Mouse (Mus musculus) ovary, postnatal 14 days (tissue): ENCODE results near the gene Kcnj6.

ENCODE experiments used
- DNase-seq: peaks from one replicate; pipeline ENCODE4 v3.0.0; 2022; ENCODE audit warnings: low spot score

Gene Kcnj6

DNA sequence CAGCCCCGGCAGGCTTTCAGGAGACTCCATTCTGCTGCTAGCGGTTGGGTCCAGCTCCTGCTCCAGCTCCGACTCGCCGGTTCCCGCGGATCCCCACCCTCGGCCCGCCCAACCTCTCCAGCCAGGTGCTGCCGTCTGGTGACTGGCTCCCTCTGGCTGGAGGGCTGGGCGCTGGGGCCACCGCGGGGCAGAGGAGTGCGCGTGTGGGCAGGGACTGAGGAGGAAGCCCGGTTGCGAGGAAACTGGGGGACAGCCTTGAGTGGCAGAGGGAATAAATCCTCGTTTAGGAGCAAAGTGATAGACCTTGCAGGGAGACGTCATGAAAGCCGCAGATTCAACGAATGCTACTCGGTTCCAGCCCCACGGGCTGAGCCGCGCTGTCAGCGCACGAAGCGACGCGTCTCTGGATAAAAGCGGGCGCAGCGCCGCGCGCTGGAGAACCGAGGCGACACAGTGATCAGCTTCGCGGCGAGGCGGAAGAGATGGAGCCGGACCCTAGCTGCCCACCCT, at the start of gene Kcnj6:
Gene Kcnj6 (minus strand): TSS at position 362 of the 510 bp plus-strand sequence.
- no peak for DNase-seq

DNA sequence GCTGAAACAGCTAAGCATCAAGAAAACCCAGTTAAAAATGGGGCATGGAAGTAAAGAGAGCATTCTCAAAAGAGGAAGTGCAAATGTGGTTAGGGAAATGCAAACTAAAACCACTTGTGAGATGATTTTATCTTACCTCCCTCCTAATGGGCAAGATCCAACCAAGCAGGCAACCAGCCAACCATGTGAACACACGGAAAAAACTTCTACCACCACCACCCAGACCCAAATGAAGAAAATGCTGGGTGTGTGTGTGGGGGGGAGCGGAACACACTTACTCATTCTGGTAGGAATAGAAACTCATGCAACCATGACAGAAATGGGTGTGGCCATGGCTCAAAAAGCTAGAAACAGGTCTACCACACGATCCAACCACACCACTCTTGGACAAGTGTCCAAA, 12.4 kb upstream of the Kcnj6 start:
- no peak for DNase-seq

DNA sequence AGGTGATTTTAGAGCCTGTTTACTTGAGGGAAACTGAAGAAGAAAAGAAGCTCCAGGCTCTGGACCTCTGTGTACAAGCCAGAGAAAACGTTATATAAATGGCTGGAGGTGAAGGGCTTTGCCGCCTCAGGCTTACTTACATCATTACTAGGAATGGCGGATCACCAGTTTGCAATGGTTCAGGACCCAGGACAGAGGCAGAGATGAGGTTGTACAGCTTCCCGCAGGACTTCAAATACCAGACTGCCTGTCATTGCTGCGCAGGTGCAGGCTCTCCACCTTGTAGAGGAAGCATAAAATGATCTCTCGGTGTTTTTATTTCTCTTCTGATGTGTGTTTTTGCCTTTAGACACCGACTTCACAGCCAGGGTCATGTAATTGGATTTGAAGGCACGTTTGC, 7.1 kb upstream of the Kcnj6 start:
- no peak for DNase-seq

DNA sequence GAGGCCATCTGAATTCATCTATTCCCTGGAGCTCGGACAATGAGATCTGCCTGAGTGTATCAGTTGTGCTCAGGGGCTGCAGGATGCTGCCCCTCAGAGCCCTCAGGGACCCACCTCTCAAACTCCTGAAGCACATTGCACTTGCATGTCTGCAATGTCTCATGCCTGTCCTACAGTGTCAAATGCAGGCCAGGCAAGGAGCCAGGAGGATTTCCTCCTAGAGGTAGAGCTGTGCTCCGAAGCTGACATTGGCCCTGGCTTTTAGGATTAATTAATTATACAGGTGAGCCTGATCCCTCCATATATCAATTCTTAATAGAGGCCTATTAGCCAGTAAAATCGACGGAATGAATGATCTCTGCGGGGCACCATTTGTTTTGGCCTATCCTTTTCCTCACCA, 2.0 kb upstream of the Kcnj6 start:
- DNase-seq = no peak

DNA sequence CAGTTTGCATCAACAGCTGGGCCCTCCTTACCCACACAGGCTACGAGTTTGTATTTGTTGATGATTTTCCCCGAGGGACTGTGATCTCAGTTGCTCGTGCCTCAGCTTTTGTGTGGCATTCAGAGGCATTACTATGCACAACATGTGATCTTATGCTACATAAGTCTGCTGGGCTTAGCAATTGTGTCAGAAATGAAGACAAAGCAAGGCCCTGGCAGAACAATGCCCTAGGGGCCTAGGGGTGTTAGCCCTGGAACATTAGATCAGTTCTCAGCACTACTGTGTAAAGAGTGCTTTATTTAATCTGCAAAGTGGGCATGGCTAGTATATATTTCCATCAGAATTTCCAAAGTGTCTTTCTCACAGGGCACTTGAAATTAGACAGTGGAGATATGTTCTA, 1.5 kb upstream of the Kcnj6 start:
- no peak for DNase-seq

DNA sequence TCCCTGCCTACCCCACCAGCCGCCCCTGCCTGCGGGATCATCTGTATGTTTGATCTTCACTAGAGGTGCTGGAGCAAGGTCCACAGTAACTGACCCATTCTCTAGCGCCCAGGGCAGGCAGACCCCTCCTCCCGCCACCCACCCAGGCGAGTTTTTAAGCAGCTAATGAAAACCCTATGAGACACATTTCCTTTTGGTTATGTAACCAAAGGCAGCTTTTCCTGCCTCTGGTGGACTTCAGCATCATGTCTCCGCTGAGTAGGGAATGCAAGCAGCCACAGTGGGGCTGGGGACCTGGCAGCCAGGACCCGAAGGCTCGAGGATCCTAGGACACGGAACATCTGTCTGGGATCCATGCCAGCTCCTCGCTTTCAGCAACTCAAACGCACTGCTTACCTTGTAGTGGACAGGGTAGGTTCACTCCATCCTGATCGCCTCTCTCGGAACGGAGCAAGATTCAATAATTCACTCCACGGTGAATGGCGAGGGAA, 665 bp downstream of the Kcnj6 start:
- no peak for DNase-seq

DNA sequence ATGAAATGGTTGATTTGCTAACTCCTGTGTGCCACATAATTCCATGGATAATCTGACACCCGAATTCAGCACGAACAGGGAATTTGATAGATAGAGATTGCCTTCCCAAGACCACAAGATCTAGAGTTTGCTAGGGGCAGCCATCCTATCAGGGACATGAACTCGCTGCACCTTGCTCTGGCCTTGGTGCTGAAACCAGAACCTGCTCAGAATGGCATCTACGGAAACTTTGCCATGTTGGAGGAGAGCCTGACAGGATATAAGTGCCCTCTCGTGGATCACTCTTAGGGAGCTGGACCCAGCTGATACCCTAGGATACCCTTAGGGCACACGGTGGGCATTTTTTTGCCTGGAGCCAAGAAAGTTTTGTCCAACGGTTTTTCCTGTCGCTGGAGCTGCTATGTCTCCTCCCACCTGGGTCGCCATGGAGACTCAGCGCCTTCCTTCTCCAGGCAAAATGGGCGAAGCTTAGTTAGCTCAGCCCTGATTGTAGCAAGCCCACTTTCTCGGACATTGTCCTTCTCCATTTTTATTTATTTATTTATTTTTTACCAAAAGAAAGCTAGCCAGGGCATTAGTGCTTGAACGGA, 1.9 kb downstream of the Kcnj6 start:
- peak; percentile 32 for DNase-seq

DNA sequence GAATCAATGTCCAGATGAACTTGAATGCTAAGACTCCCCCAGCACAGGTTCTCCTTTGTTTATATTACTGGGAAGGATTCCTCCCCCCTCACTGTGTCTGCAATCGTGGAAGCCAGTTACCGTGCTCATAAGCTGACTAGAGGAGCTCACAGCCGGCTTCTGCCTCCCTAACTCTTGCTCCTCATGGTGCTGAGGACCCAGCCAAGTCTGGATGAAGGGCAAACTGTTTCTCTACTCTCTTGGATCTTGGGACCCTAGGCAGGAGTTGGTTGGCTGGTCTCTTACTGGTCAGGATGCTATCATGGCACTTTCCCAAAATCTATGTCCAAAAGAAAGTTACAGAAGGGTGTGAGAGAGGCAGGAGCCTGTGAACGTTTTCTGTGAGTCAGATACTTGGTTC, 2.6 kb downstream of the Kcnj6 start:
- DNase-seq = no peak

DNA sequence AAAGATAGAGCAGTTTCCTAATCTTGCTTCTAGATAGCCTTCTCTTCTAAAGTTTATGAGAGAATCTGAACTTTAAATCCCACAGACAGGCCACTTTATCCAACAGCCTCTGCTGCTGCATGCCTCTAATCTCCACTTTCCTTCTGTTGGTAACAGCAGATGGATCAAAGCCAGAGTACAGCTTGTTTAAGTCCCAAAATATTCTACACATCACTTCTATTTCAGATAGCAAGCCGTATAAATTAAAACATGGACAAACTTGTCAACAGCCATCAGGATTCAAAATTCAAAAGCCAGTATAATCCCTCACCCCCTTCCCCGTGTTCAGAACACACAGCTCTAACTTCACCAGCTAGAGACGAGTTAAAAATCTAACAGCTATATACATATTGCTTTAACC, 3.4 kb downstream of the Kcnj6 start:
- DNase-seq = no peak

DNA sequence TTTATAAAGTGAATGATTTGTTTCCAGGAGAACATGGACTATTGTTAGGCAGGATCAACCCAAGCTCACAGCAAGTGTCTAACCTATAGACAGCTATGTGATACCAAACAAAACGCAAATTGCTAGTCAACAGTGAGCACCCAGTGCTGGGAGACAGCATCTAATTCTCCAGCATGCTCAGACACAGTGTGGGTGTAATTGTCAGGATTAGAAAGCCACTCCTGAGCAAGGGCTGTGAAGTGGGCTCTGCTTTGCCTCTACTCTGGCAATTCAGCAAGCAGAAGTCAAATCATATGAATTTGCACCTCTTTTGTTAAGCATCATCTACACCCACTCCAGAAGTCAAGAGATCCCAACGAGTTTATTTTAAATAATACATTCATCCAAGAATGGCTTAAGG, 7.4 kb downstream of the Kcnj6 start:
- no peak for DNase-seq

DNA sequence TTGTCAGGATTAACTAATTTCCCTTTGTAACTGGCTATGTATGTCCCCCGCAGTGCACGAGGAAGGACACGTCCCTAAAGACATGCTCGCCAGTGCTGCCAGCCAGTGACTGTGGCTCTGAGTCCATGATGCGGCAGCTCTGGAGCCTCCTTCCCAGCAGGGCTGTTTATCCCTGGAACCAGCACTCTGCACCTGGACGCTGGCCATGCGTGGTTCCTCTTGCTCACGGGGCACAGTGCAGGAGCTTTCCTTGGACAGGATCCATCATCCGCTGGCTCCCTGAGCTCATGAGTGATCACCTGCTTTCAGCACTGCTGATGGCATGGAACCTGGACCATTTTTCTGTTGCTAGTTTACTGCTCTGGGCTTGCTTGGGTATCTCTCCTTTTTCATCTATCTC, 10.8 kb downstream of the Kcnj6 start:
- DNase-seq = no peak

DNA sequence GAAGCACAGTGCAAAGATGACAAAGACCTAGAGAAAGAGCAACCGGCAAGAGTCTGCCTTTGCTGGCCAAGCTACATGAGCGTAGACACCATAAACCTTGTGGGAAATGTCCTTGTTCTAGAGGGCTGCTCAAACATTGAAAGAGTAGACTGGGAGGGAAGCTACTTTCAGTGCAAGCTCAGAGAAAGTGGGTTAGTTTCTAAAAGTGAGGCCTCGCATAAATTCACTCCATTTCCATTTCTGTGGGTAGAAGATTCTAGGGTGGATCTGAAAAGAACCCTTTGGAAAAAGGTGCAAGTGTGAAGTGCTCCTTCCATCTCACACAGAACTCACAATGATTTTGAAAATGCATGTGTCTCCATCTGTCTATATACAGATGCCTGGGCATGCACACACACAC, 13.2 kb downstream of the Kcnj6 start:
- no peak for DNase-seq

DNA sequence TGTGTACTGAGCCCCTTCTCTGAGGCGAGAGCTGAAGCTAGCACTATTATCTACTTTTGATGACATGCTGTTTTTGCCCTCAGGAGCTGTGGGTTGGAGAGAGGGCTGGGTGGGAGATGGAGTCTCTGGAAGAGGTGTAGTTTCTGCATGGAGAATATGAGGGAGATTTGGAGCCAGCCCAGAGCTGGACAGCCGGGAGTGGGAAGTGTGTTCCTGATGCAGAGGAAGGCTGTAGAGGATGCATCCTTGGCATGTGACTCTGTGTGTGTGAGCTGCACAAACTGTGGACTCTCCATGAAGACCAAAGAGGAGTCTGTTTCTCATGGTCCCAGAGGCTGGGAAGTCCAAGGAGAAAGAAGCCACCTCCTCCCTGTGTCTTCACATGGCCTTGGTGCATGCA, 17.1 kb downstream of the Kcnj6 start:
- DNase-seq = no peak

DNA sequence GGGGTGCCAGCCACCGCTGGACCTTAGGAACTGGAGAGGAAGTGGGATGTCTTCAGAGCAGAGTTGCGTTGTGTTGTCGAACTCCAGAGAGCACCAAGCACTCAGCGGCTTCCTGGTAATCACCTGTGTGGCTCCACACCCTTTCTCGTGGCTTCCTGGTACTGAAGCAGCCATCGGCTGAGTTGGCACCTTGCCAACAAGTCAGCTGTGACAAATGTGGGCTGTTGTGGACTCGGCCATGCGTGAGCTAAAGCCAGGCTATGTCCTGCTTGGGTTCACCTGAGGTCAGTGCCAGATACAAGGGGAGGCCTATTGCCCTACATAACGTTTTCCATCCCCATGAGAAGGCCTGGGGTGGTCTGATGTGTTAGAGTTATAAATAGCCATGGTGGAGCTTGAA, 18.0 kb downstream of the Kcnj6 start:
- no peak for DNase-seq

DNA sequence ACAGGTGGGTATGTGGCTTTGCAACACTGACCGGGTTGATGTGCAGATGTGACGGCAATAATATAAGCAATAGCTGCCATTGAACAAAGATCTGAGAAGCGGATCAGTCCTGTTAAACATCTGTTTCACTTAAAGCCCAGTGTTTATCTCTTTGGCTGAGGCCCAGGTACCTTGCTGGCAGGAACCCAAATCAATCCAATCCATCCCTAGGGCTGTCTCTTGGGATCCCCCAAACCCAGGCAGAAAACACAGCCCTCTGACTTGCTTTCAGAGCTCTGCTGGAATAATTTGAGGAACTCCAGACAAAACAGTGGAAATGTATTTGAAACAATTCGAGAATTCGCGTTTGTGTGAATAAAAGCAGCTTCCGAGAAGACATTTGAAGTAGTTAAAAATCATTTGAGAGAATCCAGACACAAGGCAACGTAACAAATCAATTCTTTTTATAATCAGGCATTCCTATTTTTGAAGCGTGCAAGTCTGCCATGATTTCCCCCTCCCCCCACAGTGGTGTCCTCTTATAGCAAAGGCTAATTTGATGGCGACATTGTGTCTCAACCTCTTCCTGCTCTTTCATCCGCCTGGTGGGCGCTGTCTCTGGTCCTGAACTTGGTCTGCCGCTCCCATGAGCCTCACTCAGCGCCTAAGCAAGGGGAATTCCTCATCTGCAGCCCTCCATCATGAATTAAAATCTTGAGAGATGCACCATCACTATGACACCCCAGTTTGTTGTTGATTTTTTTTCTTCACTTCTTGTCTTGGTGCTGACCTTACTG, 25.2 kb downstream of the Kcnj6 start:
- DNase-seq = peak; percentile 18

DNA sequence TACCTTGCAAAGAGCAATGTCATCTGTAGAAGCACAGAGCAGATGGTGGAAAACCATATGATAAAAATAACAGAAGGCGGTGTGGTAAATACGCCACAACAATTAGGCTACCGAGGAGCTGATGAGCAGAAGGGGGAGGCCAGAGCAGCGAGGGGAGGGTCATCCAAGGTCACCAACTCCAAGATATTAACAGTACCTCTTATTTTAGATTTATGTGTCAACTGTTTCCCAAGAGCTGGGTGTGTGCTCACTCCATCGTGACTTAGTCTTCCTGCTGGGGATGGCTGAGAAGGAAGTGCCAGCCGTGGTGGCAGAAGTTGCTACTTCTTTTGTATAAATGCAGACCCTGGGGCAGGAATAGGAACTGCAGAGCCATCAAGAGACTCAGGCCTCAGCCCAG, 28.6 kb downstream of the Kcnj6 start:
- no peak for DNase-seq

DNA sequence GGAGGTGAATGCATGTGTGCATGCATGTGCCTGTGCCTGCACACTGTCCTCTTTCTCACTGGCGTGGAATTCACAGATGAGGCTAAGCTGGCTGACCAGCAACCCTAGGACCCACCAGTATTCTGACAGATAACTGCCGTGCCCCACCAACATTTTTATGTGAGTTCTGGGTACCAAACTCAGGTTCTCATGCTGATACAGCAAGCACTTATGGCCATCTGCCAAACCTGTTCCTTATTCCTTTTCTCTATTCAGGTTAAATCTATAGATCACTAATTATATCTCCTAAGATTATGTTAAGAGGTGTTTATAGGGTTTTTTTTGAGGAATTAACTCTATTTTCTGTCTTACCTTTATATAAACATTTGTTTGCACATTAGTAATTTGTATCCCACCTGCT, 29.0 kb downstream of the Kcnj6 start:
- no peak for DNase-seq

DNA sequence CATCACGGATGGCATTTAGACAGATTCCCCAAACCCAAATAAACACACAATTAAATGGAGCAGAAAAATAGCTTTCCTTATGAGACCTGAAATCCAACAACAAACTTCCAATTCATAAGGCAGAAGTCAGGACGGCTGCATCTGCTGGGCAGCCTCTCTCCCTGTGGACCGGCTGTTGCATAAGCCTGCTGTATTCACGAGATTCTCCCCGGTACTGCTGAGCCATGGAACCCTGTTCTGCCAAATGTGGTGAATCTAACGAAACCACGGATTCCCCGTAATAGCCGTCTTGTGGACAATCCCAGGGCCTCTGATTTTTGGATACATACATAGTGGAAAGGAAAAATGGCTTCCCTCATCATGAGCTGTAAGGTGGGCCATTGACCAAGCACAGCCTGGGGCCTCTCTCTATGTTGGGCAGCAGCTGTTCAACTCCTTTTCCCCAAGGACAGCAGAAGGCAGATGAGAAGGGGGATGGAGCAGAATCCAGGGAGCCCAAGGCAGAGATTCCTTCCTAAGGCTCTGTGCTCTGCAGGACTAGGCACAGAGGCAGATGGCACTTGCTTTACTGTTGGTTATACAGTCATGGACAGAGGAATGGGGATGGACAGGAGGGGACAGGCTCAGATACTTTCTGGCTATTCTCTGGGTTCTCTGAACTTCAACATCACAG, 40.2 kb downstream of the Kcnj6 start:
- no peak for DNase-seq

DNA sequence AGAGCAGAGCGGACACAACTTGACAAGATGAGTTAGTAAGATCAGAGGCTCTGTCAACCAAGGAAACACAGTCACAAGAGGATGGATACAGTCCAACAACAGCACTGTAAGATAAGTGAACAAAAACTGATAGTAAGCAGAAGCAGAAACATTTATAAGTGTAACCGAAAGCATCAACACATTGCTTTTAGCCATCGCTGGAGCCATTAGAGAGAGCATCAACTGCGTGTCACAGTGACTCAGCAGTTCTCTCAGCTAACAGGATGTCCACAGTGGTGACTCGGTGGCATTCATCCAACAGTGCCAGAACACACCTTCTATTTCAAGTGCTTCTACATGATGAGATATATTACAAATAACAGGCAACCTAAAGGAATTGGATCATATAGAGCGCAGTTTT, 41.1 kb downstream of the Kcnj6 start:
- no peak for DNase-seq

DNA sequence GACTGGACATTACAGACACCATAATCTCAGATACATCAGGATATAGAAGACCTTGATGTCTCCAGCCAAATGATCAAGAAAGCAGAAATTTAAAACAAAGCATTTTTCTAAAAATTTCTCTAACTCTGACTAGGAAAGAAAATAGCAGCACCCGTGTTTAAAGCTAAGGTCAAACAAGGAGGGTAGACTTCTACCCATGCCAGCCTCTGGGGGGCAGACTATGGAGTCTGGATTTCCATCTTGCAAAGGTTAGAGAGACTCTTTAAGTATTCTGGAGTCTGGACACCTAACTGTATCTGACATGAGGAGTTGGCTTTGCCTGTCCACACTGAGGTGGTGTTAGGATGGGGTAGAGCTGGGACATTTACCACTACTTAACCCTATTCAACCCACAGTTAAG, 44.2 kb downstream of the Kcnj6 start:
- DNase-seq = no peak

DNA sequence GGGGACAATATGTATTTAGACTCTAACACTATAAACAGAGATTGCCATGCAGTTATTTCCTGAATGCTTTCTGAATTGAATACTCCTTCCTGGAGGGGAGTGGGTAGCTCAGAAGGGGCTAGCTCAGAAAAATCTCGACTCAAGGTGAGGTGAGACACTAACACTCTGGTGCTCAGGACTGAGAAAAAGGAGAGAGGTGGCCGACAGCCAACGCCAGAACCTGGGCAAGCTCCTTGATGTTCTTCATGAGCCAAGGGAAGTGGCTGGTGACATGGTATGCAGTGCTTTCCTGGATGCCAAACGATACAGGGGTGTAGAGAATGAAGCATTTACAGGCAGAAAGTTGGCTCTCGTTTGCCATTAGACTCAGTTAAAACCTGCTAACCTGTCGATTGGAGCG, 48.3 kb downstream of the Kcnj6 start:
- DNase-seq = no peak

DNA sequence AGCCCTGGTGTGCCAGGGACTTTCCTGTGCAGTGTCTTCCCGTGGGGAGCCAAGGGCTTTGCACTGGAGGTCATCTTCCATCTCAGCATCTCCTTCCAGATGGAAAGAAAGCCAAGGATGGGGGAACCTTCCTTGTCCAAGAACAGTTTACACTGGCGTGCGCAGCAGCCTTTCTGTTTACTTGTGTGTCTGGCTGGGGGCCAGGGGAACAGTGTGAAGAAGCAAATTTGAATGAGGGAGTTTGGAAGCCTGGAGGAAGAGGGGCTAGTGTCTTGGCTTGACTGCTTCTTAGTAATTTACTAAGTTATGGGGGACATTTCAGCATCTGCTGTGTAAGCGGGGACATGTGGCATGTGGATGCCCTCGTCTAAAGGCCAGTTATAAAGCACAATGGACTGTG, 50.7 kb downstream of the Kcnj6 start:
- no peak for DNase-seq

DNA sequence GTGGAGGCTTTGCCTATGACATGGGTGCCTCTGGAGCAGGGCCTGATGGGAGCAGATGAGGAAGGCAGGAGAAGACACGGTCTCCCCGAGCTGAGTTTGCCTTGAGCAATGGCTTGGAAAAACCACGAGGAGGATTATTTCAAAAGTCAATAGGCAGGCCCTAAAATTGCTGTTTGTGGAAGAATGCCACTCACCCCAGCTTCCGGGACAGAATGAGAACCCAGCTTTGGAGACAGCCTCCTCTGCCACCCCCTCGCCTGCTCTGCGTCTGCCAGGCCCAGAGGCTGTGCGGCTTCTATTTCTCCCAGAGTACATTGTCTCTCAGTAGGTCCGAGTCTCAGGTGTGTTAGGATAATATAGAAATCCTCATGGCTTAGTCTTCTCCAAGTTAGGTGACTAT, 64.8 kb downstream of the Kcnj6 start:
- DNase-seq = no peak
